In genomic region chr1:128765626-128766025, GRCm38 (mm10) we compare ENCODE assay signal across 17 mouse cellular contexts.
"Had no signal": no experiment of that assay in that cellular context is flagged by ENCODE, and none has a peak within 500 bp of the region (broad histone marks: within the 10 kb centered on the region; RNA-seq: fewer than 3 reads in every experiment).

No protein-coding gene starts in this region.

- ATAC-seq: hindbrain, embryonic 16.5 days; intestine, embryonic 16.5 days had no signal

- DNase-seq: gastrocnemius, adult 2 months; gastrocnemius, postnatal 10 days; gastrocnemius, postnatal 25 days; heart, adult 2 months; heart, postnatal 10 days; heart, postnatal 36 days; kidney, adult 11 months; kidney, adult 2 months; kidney, adult 9 months; kidney, postnatal 14 days; kidney, postnatal 36 days; layer of hippocampus, adult 9-11 months; layer of hippocampus, postnatal 36 days; liver; liver, embryonic 13.5 days had no signal
